Mouse (Mus musculus) right cerebral cortex, postnatal 4 days (tissue): ENCODE data around the gene Pycr1.
"Not testable (repeated sequence)": the region's sequence is repeated elsewhere in the genome, so short reads cannot be mapped to it uniquely, and the experiment has no call there.

ENCODE experiments used
- DNase-seq: peaks from one replicate; pipeline ENCODE4 v3.0.0-alpha.2; 2022

The Pycr1 gene

GRCm38 (mm10) chr11:120643601-120643987 lies at the start of gene Pycr1:
Pycr1 (minus strand) TSS chr11:120643769.
- peak; percentile 89 for DNase-seq

- DNase-seq = no peak
Measured at GRCm38 (mm10) chr11:120692471-120693011, 49.0 kb upstream of the Pycr1 start.

GRCm38 (mm10) chr11:120689365-120689764 lies 45.8 kb upstream of the Pycr1 start:
- no peak for DNase-seq

GRCm38 (mm10) chr11:120686650-120687272 lies 43.2 kb upstream of the Pycr1 start:
- no peak for DNase-seq

GRCm38 (mm10) chr11:120684660-120685059 lies 41.1 kb upstream of the Pycr1 start:
- DNase-seq = no peak

GRCm38 (mm10) chr11:120684086-120684485 lies 40.5 kb upstream of the Pycr1 start:
- no peak for DNase-seq

GRCm38 (mm10) chr11:120683536-120683935 lies 40.0 kb upstream of the Pycr1 start:
- no peak for DNase-seq

GRCm38 (mm10) chr11:120682683-120683082 lies 39.1 kb upstream of the Pycr1 start:
- DNase-seq = no peak

- DNase-seq = no peak
Measured at GRCm38 (mm10) chr11:120679909-120680308, 36.3 kb upstream of the Pycr1 start.

GRCm38 (mm10) chr11:120676951-120677350 lies 33.4 kb upstream of the Pycr1 start:
- DNase-seq = no peak

GRCm38 (mm10) chr11:120675875-120676274 lies 32.3 kb upstream of the Pycr1 start:
- not testable (repeated sequence) for DNase-seq

GRCm38 (mm10) chr11:120673594-120674122 lies 30.1 kb upstream of the Pycr1 start:
- no peak for DNase-seq

- peak; percentile 92 for DNase-seq
Measured at GRCm38 (mm10) chr11:120672687-120673593, 29.4 kb upstream of the Pycr1 start, which contains the start of gene Aspscr1. Aspscr1 (plus strand) TSS chr11:120672973.

GRCm38 (mm10) chr11:120666617-120667016 lies 23.0 kb upstream of the Pycr1 start:
- DNase-seq = no peak

- DNase-seq = no peak
Measured at GRCm38 (mm10) chr11:120665406-120665805, 21.8 kb upstream of the Pycr1 start.

- DNase-seq = no peak
Measured at GRCm38 (mm10) chr11:120663714-120664113, 20.1 kb upstream of the Pycr1 start.

GRCm38 (mm10) chr11:120662759-120663158 lies 19.2 kb upstream of the Pycr1 start:
- no peak for DNase-seq

- DNase-seq = no peak
Measured at GRCm38 (mm10) chr11:120661076-120661460, 17.5 kb upstream of the Pycr1 start, which contains the start of gene Notum. Notum (minus strand) TSS chr11:120661175.

- peak; percentile 36 for DNase-seq
Measured at GRCm38 (mm10) chr11:120660301-120661075, 16.9 kb upstream of the Pycr1 start.

- DNase-seq = no peak
Measured at GRCm38 (mm10) chr11:120659509-120660300, 16.1 kb upstream of the Pycr1 start.

- peak; percentile 77 for DNase-seq
Measured at GRCm38 (mm10) chr11:120658876-120659410, 15.4 kb upstream of the Pycr1 start.
